Mouse (Mus musculus): Measurements from ENCODE around the gene Cdk14. TPM values are rescaled to one million over a fixed set of nuclear protein-coding genes. Genes with fewer than 3 reads are reported as not detected.

The Cdk14 gene
- total RNA-seq, 2 experiments from 2014 or later = 2.6 to 5.3 TPM

DNA sequence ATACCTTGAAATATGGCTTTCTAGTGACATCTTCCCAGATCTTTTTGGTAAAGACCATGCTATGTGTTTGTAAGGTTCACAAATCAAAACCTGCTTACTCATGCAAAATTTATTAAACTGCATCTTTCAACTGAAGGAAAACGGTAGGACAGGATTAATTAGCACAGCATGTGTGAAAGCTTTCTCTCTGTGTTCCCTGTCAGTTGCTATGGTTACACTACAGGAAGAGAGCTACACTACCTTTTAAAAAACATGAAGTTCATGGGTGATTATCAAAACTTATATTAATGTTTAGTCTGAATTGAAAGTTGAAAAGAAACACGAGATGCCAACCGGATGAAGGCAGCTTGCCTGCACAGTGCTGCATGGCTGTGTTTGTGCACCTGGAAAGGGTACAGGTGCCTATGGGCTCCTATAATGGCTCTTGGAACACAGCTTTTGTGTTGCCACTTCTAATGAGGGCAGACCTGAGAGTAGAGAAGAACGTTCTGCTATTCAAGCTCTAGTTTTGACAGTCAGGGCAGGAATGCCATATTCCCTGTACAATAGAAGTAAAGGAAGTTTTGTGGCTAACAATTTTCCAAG lies 380.3 kb downstream of the Cdk14 start:
- H3K27ac ChIP-seq = no peak overlapping the region
- intact Hi-C loops (cut with DNase I) = no loop called here
- no peak for DNase-seq
- no peak for TF ChIP-seq CTCF (IDR thresholded peaks at IDR 0.05)
- no peak overlapping the region for H3K4me3 ChIP-seq

- no peak overlapping the region for H3K4me3 ChIP-seq
- DNase-seq = no peak
- no peak overlapping the region for H3K27ac ChIP-seq
- no peak for TF ChIP-seq CTCF (IDR thresholded peaks at IDR 0.05)
- intact Hi-C loops (cut with DNase I) = no loop called here
Observed at GRCm38 (mm10) chr5:5033445-5033844, 386.7 kb downstream of the Cdk14 start.

GRCm38 (mm10) chr5:5032847-5033246 lies 387.3 kb downstream of the Cdk14 start:
- intact Hi-C loops (cut with DNase I) = no loop called here
- no peak for TF ChIP-seq CTCF (IDR thresholded peaks at IDR 0.05)
- H3K4me3 ChIP-seq = no peak overlapping the region
- no peak overlapping the region for H3K27ac ChIP-seq
- no peak for DNase-seq

DNA sequence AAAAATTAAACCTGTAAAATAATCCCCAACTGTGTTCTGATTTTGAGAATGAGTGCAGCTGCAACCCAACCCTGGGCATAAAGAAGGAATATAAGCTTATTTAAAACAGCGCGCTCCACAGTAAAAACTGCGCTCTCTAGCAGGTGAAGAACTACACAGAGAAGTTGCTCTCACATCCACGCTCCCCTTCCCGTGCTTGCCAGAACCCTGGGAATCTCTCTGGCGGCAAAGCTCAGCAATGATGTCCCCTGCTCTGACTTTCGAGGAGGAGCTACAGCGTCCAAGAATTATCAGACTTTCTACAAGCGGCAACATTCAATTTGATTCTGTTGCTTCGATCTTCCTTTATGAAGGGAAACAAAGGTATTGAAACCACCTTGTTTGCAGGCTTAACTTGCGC lies 387.7 kb downstream of the Cdk14 start:
- Histone ChIP-seq H3K27ac (no peak overlapping the region), H3K4me3 (no peak overlapping the region)
- DNase-seq = no peak
- intact Hi-C loops (cut with DNase I) = no loop called here
- no peak for TF ChIP-seq CTCF (IDR thresholded peaks at IDR 0.05)

GRCm38 (mm10) chr5:5030431-5030830 lies 389.7 kb downstream of the Cdk14 start:
- H3K27ac ChIP-seq = no peak overlapping the region
- DNase-seq = no peak
- TF ChIP-seq CTCF (IDR thresholded peaks at IDR 0.05) = no peak
- intact Hi-C loops (cut with DNase I) = no loop called here
- no peak overlapping the region for H3K4me3 ChIP-seq

GRCm38 (mm10) chr5:5018959-5019358 lies 401.2 kb downstream of the Cdk14 start:
- intact Hi-C loops (cut with DNase I) = no loop called here
- no peak overlapping the region for H3K4me3 ChIP-seq
- TF ChIP-seq CTCF (IDR thresholded peaks at IDR 0.05) = no peak
- no peak overlapping the region for H3K27ac ChIP-seq
- no peak for DNase-seq

GRCm38 (mm10) chr5:5018242-5018641 lies 401.9 kb downstream of the Cdk14 start:
- H3K27ac ChIP-seq = no peak overlapping the region
- no peak for DNase-seq
- H3K4me3 ChIP-seq = no peak overlapping the region
- TF ChIP-seq CTCF (IDR thresholded peaks at IDR 0.05) = no peak
- intact Hi-C loops (cut with DNase I) = no loop called here

- intact Hi-C loops (cut with DNase I) = no loop called here
- Histone ChIP-seq H3K4me3 (no peak overlapping the region), H3K27ac (no peak overlapping the region)
- TF ChIP-seq CTCF (IDR thresholded peaks at IDR 0.05) = no peak
- DNase-seq = no peak
Observed at GRCm38 (mm10) chr5:5013783-5014182, 406.3 kb downstream of the Cdk14 start.

GRCm38 (mm10) chr5:5012521-5013346 lies 407.4 kb downstream of the Cdk14 start:
- no peak for TF ChIP-seq CTCF (IDR thresholded peaks at IDR 0.05)
- Histone ChIP-seq H3K27ac (no peak overlapping the region), H3K4me3 (no peak overlapping the region)
- no peak for DNase-seq
- intact Hi-C loops (cut with DNase I) = no loop called here

DNA sequence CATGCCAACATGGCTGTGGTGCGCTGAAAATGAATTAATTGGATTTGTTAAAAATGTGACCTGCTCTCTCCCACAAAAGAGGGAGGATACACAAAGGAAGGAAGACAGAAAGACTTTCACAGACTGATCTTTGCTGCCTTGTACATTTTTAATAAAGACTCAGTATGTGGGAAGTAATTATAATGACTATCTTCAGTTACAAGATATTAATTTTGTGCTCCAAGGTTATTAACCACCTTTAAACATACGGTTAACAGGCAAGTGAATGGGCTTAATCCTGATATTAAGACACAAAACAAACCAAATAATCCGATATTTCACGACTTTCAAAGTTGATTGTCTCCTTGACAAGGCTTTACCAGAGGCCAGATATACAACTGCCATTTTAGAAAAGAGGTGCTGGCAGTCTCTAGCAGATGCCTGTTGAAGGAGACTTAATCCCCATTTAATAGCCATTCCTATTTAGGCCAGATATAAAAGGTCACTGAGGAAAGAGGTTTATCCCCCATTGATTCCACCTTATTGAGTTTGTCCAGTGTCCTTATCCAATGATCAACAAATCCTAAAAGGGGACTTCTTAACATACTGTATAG lies 411.9 kb downstream of the Cdk14 start:
- no peak for DNase-seq
- intact Hi-C loops (cut with DNase I) = no loop called here
- no peak for TF ChIP-seq CTCF (IDR thresholded peaks at IDR 0.05)

GRCm38 (mm10) chr5:5007489-5008152 lies 412.5 kb downstream of the Cdk14 start:
- H3K4me3 ChIP-seq = no peak overlapping the region
- DNase-seq = no peak
- intact Hi-C loops (cut with DNase I) = no loop called here
- TF ChIP-seq CTCF (IDR thresholded peaks at IDR 0.05) = no peak
- no peak overlapping the region for H3K27ac ChIP-seq

More for the DNA sequence above, 411.9 kb downstream of the Cdk14 start:
- Histone ChIP-seq H3K4me3 (no peak overlapping the region), H3K27ac (no peak overlapping the region)

GRCm38 (mm10) chr5:5005633-5006032 lies 414.5 kb downstream of the Cdk14 start:
- intact Hi-C loops (cut with DNase I) = no loop called here
- no peak for TF ChIP-seq CTCF (IDR thresholded peaks at IDR 0.05)
- no peak for DNase-seq
- no peak overlapping the region for H3K4me3 ChIP-seq
- H3K27ac ChIP-seq = no peak overlapping the region

GRCm38 (mm10) chr5:5004740-5005139 lies 415.4 kb downstream of the Cdk14 start:
- Histone ChIP-seq H3K4me3 (no peak overlapping the region), H3K27ac (no peak overlapping the region)
- DNase-seq = no peak
- intact Hi-C loops (cut with DNase I) = no loop called here
- no peak for TF ChIP-seq CTCF (IDR thresholded peaks at IDR 0.05)
